Mouse (Mus musculus): ENCODE measurements around the gene Pced1a. TPM values are rescaled to one million over a fixed set of nuclear protein-coding genes. Genes with fewer than 3 reads are reported as not detected.

The Pced1a gene
- polyA plus RNA-seq, 1 experiment from 2014 or later = 6.7 TPM

DNA sequence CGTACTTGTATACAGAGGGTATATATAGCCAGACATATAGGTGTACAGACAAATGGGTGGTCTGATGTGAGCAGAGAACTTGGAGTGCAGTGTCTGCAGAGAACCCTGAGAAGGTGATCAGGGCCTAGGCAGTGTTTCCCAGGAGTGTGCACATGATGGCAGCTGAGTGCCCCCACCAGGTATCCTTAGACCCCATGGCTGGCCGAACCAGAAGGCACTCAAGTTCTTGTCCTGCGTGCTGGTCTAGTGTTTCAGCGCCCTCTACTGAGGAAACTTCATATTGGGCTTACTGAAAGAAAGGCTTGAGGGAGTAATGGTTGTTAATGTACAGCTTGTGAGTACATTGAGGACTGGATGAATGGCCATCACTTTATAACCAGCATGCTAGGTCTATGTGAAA is 8.7 kb upstream of the Pced1a start:
- 21% methylated on average over 4 of the region's 4 CpGs for WGBS
- H3K9me3 ChIP-seq (ENCODE audit: control insufficient read depth, low read length) = no peaks in the 10 kb centered on the region
- no peak overlapping the region for H3K4me2 ChIP-seq (ENCODE audit: low read length)
- H3K9ac ChIP-seq (ENCODE audit: low read length) = no peak overlapping the region
- H3K27me3 ChIP-seq (ENCODE audit: control insufficient read depth, insufficient read depth, low read length) = no peaks in the 10 kb centered on the region
- H3K4me1 ChIP-seq (ENCODE audit: control insufficient read depth in 2 of 2, insufficient read depth in 2 of 2, low read length in 2 of 2) = peaks cover 0 to 3% of the 10 kb centered on the region in 2 experiments; a peak in 1 of 4 replicates
- H3K4me3 ChIP-seq (ENCODE audit: control insufficient read depth in 1 of 2, insufficient read depth in 1 of 2, low read depth in 1 of 2, low read length in 2 of 2) = no peak overlapping the region
- no peak for ATAC-seq (ENCODE audit: insufficient number of reproducible peaks, insufficient read depth, low FRiP score, low read depth)
- H3K27ac ChIP-seq (replicated peaks in 1 of 2; ENCODE audit: control insufficient read depth in 1 of 2, insufficient read depth in 1 of 2, low read depth in 2 of 2, low read length in 2 of 2) = no peak overlapping the region
- H3K36me3 ChIP-seq (ENCODE audit: control insufficient read depth, insufficient read depth, low read length) = peaks cover 18% of the 10 kb centered on the region

DNA sequence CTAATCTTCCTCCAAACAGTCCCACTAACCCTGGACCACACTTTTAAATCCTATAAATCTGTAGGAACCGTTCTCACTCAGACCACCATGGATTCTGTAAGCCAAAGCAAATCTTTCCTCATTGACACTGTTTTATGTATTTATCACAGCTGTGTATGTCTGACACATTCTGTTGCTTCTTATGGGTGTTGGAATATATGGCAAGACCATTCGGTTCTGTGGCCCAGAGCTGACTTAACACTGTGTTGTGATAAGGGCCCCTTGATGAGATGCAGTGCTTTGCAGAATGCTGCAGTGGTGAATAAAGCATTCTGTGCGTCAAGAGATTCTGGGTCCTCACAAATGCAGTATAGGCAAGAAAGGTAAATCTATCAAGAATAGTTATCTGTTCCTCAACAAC is 7.7 kb upstream of the Pced1a start:
- Histone ChIP-seq H3K9ac (ENCODE audit: low read length) (no peak overlapping the region), H3K4me2 (ENCODE audit: low read length) (no peak overlapping the region), H3K4me3 (ENCODE audit: control insufficient read depth in 1 of 2, insufficient read depth in 1 of 2, low read depth in 1 of 2, low read length in 2 of 2) (no peak overlapping the region), H3K36me3 (ENCODE audit: control insufficient read depth, insufficient read depth, low read length) (peaks cover 13% of the 10 kb centered on the region), H3K4me1 (ENCODE audit: control insufficient read depth in 2 of 2, insufficient read depth in 2 of 2, low read length in 2 of 2) (peaks cover 0 to 3% of the 10 kb centered on the region in 2 experiments; a peak in 1 of 4 replicates), H3K27ac (replicated peaks in 1 of 2; ENCODE audit: control insufficient read depth in 1 of 2, insufficient read depth in 1 of 2, low read depth in 2 of 2, low read length in 2 of 2) (no peak overlapping the region), H3K9me3 (ENCODE audit: control insufficient read depth, low read length) (no peaks in the 10 kb centered on the region), H3K27me3 (ENCODE audit: control insufficient read depth, insufficient read depth, low read length) (no peaks in the 10 kb centered on the region)
- ATAC-seq (ENCODE audit: insufficient number of reproducible peaks, insufficient read depth, low FRiP score, low read depth) = no peak
- 62% methylated on average over 3 of the region's 3 CpGs for WGBS

DNA sequence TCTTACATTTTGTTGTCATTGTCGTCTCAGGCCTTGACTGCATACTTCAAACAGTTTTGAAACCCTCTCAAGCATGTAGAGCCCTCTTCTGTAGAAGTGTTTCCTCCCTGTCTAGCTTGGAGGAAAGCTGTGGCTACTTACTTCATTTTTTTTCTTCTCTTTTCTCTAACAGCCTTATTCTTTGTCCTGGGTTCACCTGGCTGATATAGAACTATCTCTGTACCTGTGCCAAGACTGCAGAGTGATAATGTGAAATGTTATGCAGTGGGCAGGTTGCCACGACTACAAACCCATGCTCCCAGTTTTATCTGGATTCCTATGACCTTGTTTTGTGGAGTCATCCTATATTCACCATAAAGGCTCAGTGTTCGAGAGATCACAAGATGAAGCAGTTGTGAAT is 6.0 kb upstream of the Pced1a start:
- Histone ChIP-seq H3K4me3 (ENCODE audit: control insufficient read depth in 1 of 2, insufficient read depth in 1 of 2, low read depth in 1 of 2, low read length in 2 of 2) (no peak overlapping the region), H3K9ac (ENCODE audit: low read length) (no peak overlapping the region), H3K27ac (replicated peaks in 1 of 2; ENCODE audit: control insufficient read depth in 1 of 2, insufficient read depth in 1 of 2, low read depth in 2 of 2, low read length in 2 of 2) (no peak overlapping the region), H3K27me3 (ENCODE audit: control insufficient read depth, insufficient read depth, low read length) (no peaks in the 10 kb centered on the region), H3K4me1 (ENCODE audit: control insufficient read depth in 2 of 2, insufficient read depth in 2 of 2, low read length in 2 of 2) (peaks cover 0 to 3% of the 10 kb centered on the region in 2 experiments; a peak in 1 of 4 replicates), H3K36me3 (ENCODE audit: control insufficient read depth, insufficient read depth, low read length) (peaks cover 13% of the 10 kb centered on the region), H3K4me2 (ENCODE audit: low read length) (no peak overlapping the region), H3K9me3 (ENCODE audit: control insufficient read depth, low read length) (no peaks in the 10 kb centered on the region)
- WGBS = 68% methylated on average over 3 of the region's 3 CpGs
- ATAC-seq (ENCODE audit: insufficient number of reproducible peaks, insufficient read depth, low FRiP score, low read depth) = no peak

DNA sequence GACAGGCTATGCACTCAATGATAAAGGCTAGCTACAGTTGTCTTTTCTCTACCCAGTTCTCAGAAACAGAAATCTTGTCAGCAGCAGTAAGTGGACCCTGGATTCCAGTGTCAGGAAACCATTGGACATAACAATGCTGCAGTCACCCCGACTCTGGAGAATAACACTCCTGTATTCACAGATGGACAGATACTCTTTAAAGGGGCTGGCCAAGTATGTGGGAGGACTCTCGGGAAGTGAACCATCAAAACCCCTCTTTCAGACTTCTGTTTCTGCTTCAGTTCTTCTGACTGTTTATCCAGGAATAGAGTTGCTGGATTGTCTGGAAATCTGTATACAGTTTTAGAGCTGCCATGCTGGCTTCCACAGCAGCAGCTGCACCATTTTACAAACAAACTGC is 5.3 kb upstream of the Pced1a start:
- ATAC-seq (ENCODE audit: insufficient number of reproducible peaks, insufficient read depth, low FRiP score, low read depth) = no peak
- no peaks in the 10 kb centered on the region for H3K9me3 ChIP-seq (ENCODE audit: control insufficient read depth, low read length)
- 46% methylated on average over 2 of the region's 2 CpGs for WGBS
- no peak overlapping the region for H3K9ac ChIP-seq (ENCODE audit: low read length)
- H3K27me3 ChIP-seq (ENCODE audit: control insufficient read depth, insufficient read depth, low read length) = no peaks in the 10 kb centered on the region
- no peak overlapping the region for H3K4me2 ChIP-seq (ENCODE audit: low read length)
- peaks cover 13% of the 10 kb centered on the region for H3K36me3 ChIP-seq (ENCODE audit: control insufficient read depth, insufficient read depth, low read length)
- H3K4me1 ChIP-seq (ENCODE audit: control insufficient read depth in 2 of 2, insufficient read depth in 2 of 2, low read length in 2 of 2) = peaks cover 2 to 9% of the 10 kb centered on the region in 2 experiments
- no peak overlapping the region for H3K27ac ChIP-seq (replicated peaks in 1 of 2; ENCODE audit: control insufficient read depth in 1 of 2, insufficient read depth in 1 of 2, low read depth in 2 of 2, low read length in 2 of 2)
- H3K4me3 ChIP-seq (ENCODE audit: control insufficient read depth in 1 of 2, insufficient read depth in 1 of 2, low read depth in 1 of 2, low read length in 2 of 2) = no peak overlapping the region

DNA sequence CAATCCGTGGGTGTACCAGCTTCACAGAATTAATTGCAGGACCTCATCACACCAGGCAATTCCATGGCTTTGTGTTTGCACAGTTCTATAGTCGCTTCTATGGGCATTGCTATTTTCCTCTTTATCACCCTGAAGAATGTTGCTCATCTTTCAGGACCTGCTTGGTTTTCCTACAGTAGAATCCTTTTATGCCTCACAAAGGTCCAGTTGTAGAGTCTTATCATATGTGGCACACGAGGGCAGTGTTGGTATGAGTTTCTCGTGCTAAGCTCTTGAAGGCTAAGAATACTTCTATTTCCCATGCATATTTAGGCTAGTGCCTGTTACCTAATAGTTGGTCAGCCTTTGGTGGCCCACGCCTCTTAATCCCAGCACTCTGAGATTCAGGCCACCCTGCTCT is 611 bp upstream of the Pced1a start:
- 22% methylated on average over 5 of the region's 5 CpGs for WGBS
- Histone ChIP-seq H3K4me3 (ENCODE audit: control insufficient read depth in 1 of 2, insufficient read depth in 1 of 2, low read depth in 1 of 2, low read length in 2 of 2) (peak overlapping the region; percentile 67 to 90), H3K36me3 (ENCODE audit: control insufficient read depth, insufficient read depth, low read length) (peaks cover 9% of the 10 kb centered on the region), H3K27ac (replicated peaks in 1 of 2; ENCODE audit: control insufficient read depth in 1 of 2, insufficient read depth in 1 of 2, low read depth in 2 of 2, low read length in 2 of 2) (peak overlapping the region in 1 of 2 experiments; percentile 86; a peak in 2 of 4 replicates), H3K4me1 (ENCODE audit: control insufficient read depth in 2 of 2, insufficient read depth in 2 of 2, low read length in 2 of 2) (peaks cover 6 to 16% of the 10 kb centered on the region in 2 experiments), H3K9me3 (ENCODE audit: control insufficient read depth, low read length) (no peaks in the 10 kb centered on the region), H3K9ac (ENCODE audit: low read length) (peak overlapping the region; percentile 89), H3K4me2 (ENCODE audit: low read length) (peak overlapping the region; percentile 97), H3K27me3 (ENCODE audit: control insufficient read depth, insufficient read depth, low read length) (no peaks in the 10 kb centered on the region)
- no peak for ATAC-seq (ENCODE audit: insufficient number of reproducible peaks, insufficient read depth, low FRiP score, low read depth)

DNA sequence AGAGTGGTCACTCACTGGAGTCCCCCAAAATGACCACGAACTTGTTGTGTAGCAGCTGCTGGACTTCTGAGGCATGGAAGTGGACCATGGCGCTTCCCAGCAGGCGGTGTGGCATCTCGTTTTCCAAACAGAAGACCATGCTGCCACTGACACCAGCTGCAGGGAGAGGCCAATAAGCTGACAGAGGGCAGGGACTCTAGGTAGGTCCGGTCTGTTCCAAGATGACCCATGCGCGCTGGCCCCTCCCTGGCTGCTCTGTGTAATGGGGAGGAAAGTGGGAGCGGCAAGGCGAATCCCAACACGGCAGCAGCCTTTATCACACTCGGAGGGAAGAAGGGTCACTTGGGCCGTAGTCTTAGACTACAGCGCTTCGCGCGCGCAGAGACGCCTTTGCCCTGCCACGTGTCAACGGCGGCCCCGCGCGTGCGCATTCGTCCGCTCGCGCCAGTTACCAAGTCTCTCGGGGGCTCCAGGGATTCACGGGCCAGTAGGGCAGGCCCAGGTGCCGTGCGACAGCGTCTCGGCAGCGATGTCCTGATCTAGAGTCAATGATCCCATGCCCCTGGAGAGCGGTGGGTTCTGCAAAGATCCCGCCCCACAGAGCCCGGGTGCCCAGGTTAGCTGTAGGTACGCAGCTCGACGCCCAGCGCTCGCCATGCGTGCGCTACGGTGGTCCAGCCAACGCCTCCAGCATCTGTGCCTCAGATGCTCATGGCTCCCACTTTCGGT is 940 bp downstream of the Pced1a start:
- 12% methylated on average over 49 of the region's 49 CpGs for WGBS
- ATAC-seq (ENCODE audit: insufficient number of reproducible peaks, insufficient read depth, low FRiP score, low read depth) = peak; percentile 58
- H3K27me3 ChIP-seq (ENCODE audit: control insufficient read depth, insufficient read depth, low read length) = no peaks in the 10 kb centered on the region
- H3K4me3 ChIP-seq (ENCODE audit: control insufficient read depth in 1 of 2, insufficient read depth in 1 of 2, low read depth in 1 of 2, low read length in 2 of 2) = peak overlapping the region; percentile 67 to 90
- peaks cover 17% of the 10 kb centered on the region for H3K36me3 ChIP-seq (ENCODE audit: control insufficient read depth, insufficient read depth, low read length)
- H3K4me2 ChIP-seq (ENCODE audit: low read length) = peak overlapping the region; percentile 97
- no peaks in the 10 kb centered on the region for H3K9me3 ChIP-seq (ENCODE audit: control insufficient read depth, low read length)
- peaks cover 6 to 14% of the 10 kb centered on the region in 2 experiments for H3K4me1 ChIP-seq (ENCODE audit: control insufficient read depth in 2 of 2, insufficient read depth in 2 of 2, low read length in 2 of 2)
- peak overlapping the region; percentile 78 to 86 for H3K27ac ChIP-seq (replicated peaks in 1 of 2; ENCODE audit: control insufficient read depth in 1 of 2, insufficient read depth in 1 of 2, low read depth in 2 of 2, low read length in 2 of 2)
- H3K9ac ChIP-seq (ENCODE audit: low read length) = peak overlapping the region; percentile 89

DNA sequence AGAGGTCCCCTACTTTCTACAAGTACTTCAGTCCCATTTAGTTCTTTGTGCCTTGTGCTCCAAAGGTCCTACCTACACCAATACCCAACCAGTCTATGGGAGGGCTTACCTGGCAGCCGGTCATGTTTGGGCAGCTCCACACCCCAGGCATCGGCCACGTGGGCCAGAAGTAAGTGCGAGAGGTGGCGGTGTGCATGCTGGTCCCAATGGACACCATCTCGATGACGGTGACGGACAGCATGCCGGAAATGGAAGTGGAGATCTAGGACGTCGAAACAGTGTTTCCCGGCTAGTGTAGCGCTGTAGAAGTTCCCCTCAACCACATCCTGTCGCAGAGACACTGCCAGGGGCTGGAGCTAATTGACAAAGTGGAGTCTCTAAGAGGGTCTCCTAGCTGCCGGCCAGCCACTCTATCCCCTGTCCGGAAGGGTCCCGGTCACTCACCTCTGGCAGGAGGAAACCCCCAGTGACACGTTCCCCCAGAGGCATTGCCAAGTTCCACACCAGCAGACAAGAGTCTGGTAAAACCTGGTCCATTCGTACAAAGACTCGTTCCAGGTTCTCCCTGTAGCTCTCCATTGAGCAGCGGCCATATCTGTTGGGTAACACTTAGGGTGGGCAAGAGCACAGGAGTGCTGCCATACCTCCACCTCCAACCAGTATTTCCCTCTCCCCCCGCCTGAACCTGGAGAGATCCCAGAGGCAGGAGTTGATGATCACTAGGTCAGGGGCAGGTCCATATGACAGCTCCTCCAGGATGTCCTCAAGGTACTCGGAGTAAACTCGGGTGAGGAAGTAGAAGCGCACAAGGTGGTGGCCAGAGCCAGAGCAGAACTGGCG is 2.5 kb downstream of the Pced1a start:
- H3K4me3 ChIP-seq (ENCODE audit: control insufficient read depth in 1 of 2, insufficient read depth in 1 of 2, low read depth in 1 of 2, low read length in 2 of 2) = no peak overlapping the region
- H3K27me3 ChIP-seq (ENCODE audit: control insufficient read depth, insufficient read depth, low read length) = no peaks in the 10 kb centered on the region
- no peaks in the 10 kb centered on the region for H3K9me3 ChIP-seq (ENCODE audit: control insufficient read depth, low read length)
- peaks cover 15% of the 10 kb centered on the region for H3K36me3 ChIP-seq (ENCODE audit: control insufficient read depth, insufficient read depth, low read length)
- no peak overlapping the region for H3K27ac ChIP-seq (replicated peaks in 1 of 2; ENCODE audit: control insufficient read depth in 1 of 2, insufficient read depth in 1 of 2, low read depth in 2 of 2, low read length in 2 of 2)
- no peak for ATAC-seq (ENCODE audit: insufficient number of reproducible peaks, insufficient read depth, low FRiP score, low read depth)
- no peak overlapping the region for H3K9ac ChIP-seq (ENCODE audit: low read length)
- peaks cover 6 to 14% of the 10 kb centered on the region in 2 experiments for H3K4me1 ChIP-seq (ENCODE audit: control insufficient read depth in 2 of 2, insufficient read depth in 2 of 2, low read length in 2 of 2)
- 94% methylated on average over 26 of the region's 26 CpGs for WGBS
- H3K4me2 ChIP-seq (ENCODE audit: low read length) = no peak overlapping the region

All from heart, embryonic 14.5 days (tissue).